Mouse (Mus musculus) brown adipose tissue, adult 24 weeks (tissue): ENCODE measurements around the gene Trank1. TPM values are rescaled to one million over a fixed set of nuclear protein-coding genes. Genes with fewer than 3 reads are reported as not detected.

ENCODE experiments used
- H3K27ac ChIP-seq: fragments of 200-500 bp; replicated peaks from 2 replicates; pipeline ENCODE4 v1.5.1; 2012; ENCODE audit warnings: low read depth, mild to moderate bottlenecking, low read length
- H3K4me1 ChIP-seq: fragments of 200-500 bp; 2 replicates; pipeline ENCODE4 v1.6.1; 2012; ENCODE audit warnings: low read length, mixed read lengths; ENCODE audit not compliant: control insufficient read depth, insufficient read depth, insufficient read length
- H3K4me3 ChIP-seq: fragments of 200-500 bp; 2 replicates; pipeline ENCODE4 v1.5.1; 2012; ENCODE audit warnings: low read depth, mild to moderate bottlenecking, low read length, moderate library complexity; ENCODE audit not compliant: insufficient read depth
- polyA plus RNA-seq: library from polyadenylated mRNA; stranded (reverse); fragments of >200 nt; gene quantifications from 2 replicates; pipeline ENCODE4 v1.2.4, GENCODE M21; 2012; ENCODE audit not compliant: missing spikeins, insufficient read depth, insufficient read length

The Trank1 gene
- not detected in 2 replicates for polyA plus RNA-seq

DNA sequence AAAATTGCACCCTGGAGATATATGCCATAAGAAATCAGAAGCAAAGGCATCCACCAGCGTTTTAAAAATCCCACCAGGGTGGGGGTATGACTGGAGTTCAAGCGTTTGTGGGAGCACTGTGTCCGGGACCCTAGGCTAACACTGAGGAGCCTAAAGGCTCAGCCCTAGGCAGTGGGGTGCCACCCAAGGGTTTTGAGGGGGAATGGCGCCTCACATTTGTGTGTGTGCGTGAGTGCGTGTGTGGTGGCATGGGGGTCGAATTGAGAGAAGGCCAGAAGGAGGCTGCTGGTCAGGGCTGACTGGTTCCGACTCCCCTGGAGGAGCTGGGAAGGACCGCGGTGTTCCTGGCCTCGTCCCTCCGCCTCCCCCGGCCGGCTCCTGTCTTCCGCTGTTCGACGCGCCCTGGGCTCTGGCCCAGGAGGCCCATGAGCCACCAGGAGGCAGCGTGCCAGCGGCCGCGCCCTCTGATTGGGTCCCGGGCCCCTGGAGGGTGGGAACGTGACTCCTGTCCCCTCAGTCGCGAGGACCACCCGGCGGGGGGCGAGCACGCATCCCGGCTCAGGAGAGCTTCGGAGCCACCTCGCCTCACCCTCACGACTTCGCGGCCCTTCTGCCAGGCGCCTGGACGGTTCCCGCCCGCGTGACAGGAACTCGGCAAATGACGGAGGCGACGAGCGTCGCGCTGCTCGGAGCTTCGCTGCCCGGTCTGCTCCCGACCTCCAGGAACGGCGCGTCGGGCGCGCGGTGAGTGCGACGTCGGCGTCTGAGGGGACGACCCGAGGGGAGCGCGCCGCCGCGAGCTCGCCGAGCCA, at the start of gene Trank1:
Trank1 (plus strand) TSS at position 709 of the 812 bp plus-strand sequence.
- H3K4me3 ChIP-seq: peak within 1 kb of the TSS; percentile 33
- no peak within 1 kb of the TSS for H3K27ac ChIP-seq
- H3K4me1 ChIP-seq: peaks cover 2% of the 10 kb centered on the region; the same call in 1 of the 2 replicates

DNA sequence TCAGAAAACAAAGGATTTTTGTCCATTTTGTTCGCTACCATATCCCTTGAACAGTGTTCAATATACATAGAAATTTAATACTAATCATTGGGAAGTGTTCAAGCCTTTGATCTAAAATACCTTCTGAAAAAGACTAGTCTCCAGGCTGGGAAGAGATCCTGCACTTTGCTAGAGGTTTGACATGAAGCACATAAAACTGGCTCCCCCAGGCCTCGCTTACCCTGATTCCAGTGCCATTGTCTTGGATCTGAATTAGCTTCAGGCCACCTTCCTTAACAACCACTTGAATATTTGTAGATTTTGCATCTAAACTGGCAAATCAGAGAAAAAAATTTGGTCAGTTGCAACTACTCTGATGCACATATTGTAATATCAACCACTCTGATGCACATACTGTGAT, 43.5 kb upstream of the Trank1 start:
- Histone ChIP-seq H3K27ac (no peak overlapping the region), H3K4me1 (0 out of 2 replicates have a peak, but pooled peaks cover under 1% of the 10 kb centered on the region), H3K4me3 (no peak overlapping the region)

DNA sequence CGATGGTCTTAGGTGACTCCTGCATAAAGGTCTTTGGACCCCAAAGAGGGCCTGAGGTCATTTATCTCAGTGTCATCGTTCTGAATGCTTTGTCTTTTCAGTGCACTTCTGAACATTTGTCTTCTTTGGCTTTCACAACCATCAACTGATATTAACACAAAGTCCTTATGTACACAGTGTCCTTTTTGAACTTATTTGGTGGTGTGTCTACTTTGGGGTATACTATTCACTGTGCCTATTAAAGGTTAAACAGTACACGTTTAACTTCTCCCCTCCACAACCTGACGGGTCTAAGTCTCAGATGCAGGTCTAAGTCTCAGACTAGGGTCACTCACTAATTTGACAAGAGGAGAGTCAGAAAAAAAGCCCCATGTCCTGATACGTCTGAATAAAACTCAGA, 40.9 kb upstream of the Trank1 start:
- H3K4me1 ChIP-seq: peaks cover 10% of the 10 kb centered on the region; the same call in 1 of the 2 replicates
- H3K27ac ChIP-seq: no peak overlapping the region
- peak overlapping the region; percentile 72 for H3K4me3 ChIP-seq

DNA sequence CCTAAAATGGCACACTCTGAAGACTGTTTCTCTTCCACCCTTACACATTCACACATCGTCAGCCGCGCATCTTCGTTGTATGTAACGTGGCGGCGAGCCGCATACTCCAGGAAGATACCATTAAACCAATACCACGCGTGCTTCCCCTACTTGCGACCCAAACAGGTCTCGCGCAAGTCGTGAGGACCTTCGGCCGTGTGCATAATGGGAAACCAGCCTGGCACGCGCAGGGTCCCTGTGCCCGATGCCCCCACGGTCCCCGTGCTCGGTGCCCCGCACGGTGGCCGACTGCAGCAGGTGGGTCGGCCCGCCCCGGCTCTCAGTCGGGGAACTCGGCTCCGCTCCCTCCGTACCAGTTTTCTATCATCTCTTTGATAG, 40.5 kb upstream of the Trank1 start:
- peaks cover 10% of the 10 kb centered on the region; the same call in 1 of the 2 replicates for H3K4me1 ChIP-seq
- peak overlapping the region; percentile 38 for H3K27ac ChIP-seq
- H3K4me3 ChIP-seq: peak overlapping the region; percentile 72

DNA sequence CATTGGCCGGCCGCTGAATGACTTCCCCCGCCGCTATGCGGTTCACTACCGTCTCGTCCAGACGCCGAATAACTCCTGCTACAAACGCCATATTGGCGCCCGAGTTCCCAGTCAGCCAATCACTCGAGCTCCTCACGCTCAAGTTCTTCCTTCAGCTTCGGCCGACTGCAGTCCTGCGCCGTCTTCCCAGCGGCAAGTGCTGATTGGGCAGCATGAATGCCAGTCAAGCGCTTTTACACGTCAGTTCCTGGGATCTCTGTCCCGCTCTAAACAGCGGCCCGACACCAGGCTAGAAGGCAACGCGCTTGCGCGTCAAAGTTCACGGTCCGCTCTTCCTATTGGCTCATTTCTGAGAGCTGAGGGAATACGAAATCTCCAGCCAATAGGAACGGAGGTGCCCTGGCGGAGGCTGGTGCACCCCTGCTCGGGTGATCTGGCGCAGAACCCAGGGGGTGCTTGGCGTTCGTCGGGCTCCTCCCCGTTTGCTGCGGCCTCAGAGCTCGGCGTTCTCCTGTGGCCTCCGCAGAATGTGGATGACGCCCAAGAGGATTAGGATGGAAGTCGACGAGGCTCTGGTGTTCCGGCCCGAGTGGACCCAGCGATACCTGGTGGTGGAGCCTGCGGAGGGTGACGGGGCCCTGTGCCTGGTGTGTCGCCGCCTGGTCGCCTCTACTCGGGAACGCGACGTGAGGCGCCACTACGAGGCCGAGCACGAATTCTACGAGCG, 39.9 kb upstream of the Trank1 start, which contains the start of the genes Mlh1 and Epm2aip1:
Mlh1 (minus strand) TSS at position 358 of the 727 bp plus-strand sequence.
Epm2aip1 (plus strand) TSS at position 496 of the 727 bp plus-strand sequence.
- Histone ChIP-seq H3K27ac (peak within 1 kb of the TSS; percentile 79), H3K4me3 (peak within 1 kb of the TSS; percentile 80), H3K4me1 (peaks cover 10% of the 10 kb centered on the region; the same call in 1 of the 2 replicates)

DNA sequence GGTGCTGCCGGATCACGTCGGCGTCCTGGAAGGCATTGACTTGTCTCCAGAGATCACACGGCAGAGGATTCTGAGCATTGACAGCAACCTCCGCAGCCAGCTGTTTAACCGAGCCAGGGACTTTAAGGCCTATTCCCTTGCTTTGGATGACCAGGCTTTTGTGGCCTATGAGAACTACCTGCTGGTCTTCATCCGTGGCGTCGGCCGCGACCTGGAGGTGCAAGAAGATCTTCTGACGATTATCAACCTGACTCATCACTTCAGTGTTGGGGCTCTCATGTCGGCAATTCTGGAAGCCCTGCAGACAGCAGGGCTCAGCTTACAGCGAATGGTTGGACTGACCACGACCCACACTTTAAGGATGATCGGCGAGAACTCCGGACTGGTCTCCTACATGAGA, 39.2 kb upstream of the Trank1 start:
- Histone ChIP-seq H3K4me1 (peaks cover 10% of the 10 kb centered on the region; the same call in 1 of the 2 replicates), H3K4me3 (peak overlapping the region; percentile 80)

DNA sequence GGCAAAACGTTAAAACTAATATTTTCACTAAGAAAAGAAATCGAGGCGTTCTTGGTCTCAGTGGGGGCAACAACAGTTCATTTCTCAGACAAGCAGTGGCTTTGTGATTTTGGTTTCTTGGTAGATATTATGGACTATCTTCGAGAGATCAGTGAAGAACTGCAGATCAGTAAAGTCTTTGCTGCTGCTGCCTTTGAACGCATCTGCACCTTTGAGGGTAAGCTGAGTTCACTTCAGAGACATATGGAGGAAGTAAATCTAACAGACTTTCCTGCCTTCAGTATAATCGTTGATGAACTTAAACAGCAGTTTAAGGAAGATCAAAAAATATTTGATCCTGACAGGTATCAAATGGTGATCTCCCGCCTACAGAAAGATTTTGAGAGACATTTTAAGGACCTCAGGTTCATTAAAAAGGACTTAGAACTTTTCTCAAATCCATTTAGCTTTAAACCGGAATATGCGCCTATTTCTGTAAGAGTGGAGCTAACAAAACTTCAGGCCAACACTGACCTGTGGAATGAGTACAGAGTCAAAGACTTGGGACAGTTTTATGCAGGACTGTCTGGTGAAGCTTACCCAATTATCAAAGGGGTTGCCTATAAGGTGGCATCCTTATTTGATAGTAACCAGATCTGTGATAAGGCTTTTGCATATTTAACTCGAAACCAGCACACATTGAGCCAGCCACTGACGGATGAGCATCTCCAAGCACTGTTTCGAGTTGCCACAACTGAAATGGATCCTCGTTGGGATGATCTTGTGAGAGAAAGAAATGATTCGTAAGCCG, 38.3 kb upstream of the Trank1 start:
- peak overlapping the region; percentile 80 for H3K4me3 ChIP-seq
- peaks cover 10% of the 10 kb centered on the region; the same call in 1 of the 2 replicates for H3K4me1 ChIP-seq
- peak overlapping the region; percentile 19; the same call in 1 of the 2 replicates for H3K27ac ChIP-seq

More for the DNA sequence above, 39.2 kb upstream of the Trank1 start:
- peak overlapping the region; percentile 79 for H3K27ac ChIP-seq

DNA sequence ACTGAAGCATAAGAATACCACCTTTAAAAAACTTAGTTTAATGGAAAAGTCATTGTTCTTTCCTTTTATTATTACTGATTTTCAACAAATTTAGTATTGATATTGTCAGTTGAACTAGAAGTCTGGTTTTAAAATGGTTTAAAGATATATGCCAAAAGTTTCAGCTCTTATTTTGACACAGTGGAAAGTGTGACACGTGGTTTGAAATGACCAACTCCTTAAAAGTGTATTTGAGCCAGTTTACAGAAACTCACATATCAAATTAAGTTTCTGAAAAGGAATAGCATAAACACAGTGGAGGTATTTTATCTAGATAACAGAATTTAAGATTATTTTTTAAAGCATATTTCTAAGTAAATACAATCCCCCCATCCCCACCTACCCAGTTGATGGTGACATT, 37.6 kb upstream of the Trank1 start:
- Histone ChIP-seq H3K27ac (no peak overlapping the region), H3K4me3 (no peak overlapping the region), H3K4me1 (peaks cover 10% of the 10 kb centered on the region; the same call in 1 of the 2 replicates)

DNA sequence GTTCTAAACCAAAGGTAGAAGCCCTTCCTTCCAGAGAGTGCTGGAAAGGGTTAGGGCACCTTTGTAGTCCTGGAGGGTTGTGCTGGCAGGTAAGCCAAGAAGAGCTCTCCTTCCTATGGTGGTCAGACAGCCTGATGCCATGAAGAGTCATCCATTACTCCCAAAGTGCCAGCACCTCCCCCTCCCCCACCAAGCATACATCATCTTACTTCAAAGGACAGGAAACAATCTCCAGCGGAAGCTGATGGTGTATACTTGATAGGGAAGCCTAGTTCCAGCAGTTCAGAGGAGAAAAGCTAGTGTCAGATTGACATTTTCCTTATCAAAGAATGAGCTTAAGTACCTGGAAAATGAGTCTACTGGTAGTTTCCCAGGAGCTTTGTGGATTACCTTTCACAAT, 36.4 kb upstream of the Trank1 start:
- Histone ChIP-seq H3K4me1 (peaks cover 10% of the 10 kb centered on the region; the same call in 1 of the 2 replicates), H3K4me3 (peak overlapping the region; percentile 2; the same call in 1 of the 2 replicates), H3K27ac (no peak overlapping the region)

DNA sequence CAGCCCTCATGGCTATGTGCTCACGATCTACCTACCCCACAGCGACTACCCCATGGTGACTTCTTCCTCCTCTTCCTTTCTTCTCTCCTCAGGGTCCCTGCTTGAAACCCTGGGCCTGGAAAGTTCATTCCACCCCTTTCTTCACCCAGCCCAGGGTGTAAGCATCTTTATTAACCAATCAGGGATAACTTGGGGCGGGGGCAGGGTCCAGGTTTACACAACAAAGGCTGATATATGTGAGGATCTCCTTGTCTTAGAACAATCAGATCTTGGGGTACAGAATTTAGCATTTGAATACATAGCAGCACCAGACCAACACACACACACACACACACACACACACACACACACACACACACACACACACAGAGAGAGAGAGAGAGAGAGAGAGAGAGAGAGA, 26.5 kb upstream of the Trank1 start:
- no peak overlapping the region for H3K4me3 ChIP-seq
- H3K27ac ChIP-seq: no peak overlapping the region
- no peaks in the 10 kb centered on the region for H3K4me1 ChIP-seq

DNA sequence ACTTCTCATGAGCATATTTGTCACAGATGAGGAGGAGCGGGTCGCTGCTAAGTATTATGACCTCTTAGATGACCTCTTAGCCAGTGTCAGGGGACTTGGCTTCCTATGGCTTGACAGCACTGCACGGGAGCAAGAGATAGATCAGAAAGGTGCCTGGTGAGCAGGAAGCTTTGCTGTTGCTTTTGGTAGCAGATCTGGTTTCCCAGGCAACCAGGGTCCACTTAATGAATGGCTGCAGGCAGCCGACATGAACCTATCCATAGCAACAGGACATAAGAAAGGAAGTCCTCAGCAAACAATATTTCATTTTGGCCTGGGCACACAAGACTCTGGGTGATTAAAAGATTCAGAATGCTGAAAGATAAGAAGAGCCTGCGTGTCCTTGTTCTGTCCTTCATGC, 25.9 kb upstream of the Trank1 start:
- H3K4me3 ChIP-seq: no peak overlapping the region
- H3K4me1 ChIP-seq: no peaks in the 10 kb centered on the region
- H3K27ac ChIP-seq: no peak overlapping the region

DNA sequence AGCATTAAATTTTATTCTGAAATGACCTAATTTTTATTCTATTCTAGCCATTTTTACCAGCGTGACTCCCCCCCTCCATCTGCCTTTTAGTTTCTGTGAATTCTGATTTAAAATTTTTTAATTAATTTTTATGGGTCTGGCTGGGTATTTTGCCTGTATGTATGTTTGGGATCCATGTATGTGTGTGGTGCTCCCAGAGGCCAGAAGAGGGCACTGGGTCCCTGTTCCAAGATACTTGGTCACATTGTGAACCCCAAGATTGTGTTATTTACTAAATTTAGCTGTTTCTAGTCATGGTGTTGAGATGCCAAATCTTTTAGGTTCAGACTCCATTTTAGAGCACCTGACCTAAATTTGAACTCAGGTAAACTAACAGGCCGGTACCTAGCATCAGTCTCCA, 25.1 kb upstream of the Trank1 start:
- no peak overlapping the region for H3K4me3 ChIP-seq
- no peak overlapping the region for H3K27ac ChIP-seq

DNA sequence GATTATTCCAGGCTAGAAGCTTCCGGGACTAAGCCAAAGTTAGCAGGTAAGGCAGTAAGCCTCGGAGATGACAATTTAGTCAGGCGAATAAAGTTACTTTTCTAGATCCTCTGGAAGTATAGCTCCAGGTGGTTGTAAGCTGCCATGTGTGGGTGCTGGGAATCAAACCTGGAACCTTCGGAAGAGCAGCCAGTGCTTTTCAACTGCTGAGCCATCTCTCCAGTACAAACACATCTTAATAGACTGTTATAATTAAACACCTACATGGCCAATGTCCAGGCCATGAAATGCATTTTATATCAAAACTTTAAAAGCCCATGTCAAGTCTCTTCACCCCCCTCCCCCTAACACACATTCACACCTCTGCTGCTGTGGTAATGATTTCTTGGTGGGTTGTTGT, 23.6 kb upstream of the Trank1 start:
- Histone ChIP-seq H3K4me3 (no peak overlapping the region), H3K4me1 (no peaks in the 10 kb centered on the region), H3K27ac (no peak overlapping the region)

More for the DNA sequence above, 25.1 kb upstream of the Trank1 start:
- no peaks in the 10 kb centered on the region for H3K4me1 ChIP-seq

DNA sequence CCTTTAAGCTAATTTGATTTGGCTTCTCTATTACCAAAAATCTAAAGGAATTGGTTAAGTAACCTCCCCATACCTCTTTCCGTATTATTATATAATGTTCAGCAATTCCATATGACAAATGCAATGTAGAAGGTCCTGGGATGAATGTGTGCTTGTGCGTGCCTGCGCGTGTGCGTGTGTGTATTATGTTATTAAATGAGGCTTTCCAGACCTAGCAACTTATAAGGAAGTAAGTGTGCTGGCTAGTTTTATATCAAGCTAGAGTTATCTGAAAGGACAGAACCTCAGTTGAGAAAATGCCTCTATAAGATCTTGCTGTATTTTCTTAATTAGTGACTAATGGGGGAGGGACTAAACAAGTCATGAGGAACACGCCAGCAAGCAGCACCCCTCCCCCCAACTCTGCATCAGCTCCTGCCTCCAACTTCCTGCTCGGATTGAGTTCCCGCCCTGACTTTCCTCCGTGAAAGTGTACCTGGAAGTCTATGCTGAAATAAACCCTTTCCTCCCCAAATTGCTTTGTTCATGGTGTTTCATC, 22.2 kb upstream of the Trank1 start:
- Histone ChIP-seq H3K27ac (0 out of 2 replicates have a peak overlapping the region, but pooled peaks have one; percentile 5), H3K4me3 (no peak overlapping the region)

More for the DNA sequence above, 22.2 kb upstream of the Trank1 start:
- no peaks in the 10 kb centered on the region for H3K4me1 ChIP-seq
